Mouse (Mus musculus): ENCODE data around the gene Plekhn1. TPM values are rescaled to one million over a fixed set of nuclear protein-coding genes. Genes with fewer than 3 reads are reported as not detected.

Plekhn1 gene
- polyA plus RNA-seq, 1 experiment, result 7.5 TPM

- no peaks in the 10 kb centered on the region for H3K79me3 ChIP-seq (ENCODE audit: low read depth)
- no peak overlapping the region for H3K4me3 ChIP-seq (ENCODE audit: insufficient read depth, poor library complexity, severe bottlenecking)
- no peak overlapping the region for H3ac ChIP-seq (ENCODE audit: control insufficient read depth, insufficient read length, low read depth)
- H3K36me3 ChIP-seq (ENCODE audit: control insufficient read depth, insufficient read depth), result peaks cover 19% of the 10 kb centered on the region
- TF ChIP-seq MYOD1 (IDR thresholded peaks at IDR 0.05; ENCODE audit: control insufficient read depth, insufficient read length, low read depth) (no peak), MAX (IDR thresholded peaks at IDR 0.05) (no peak), CEBPB (IDR thresholded peaks at IDR 0.05; ENCODE audit: low read depth) (no peak), USF1 (IDR thresholded peaks at IDR 0.05; ENCODE audit: low read depth) (no peak), FOSL1 (IDR thresholded peaks at IDR 0.05; ENCODE audit: insufficient read depth, low read length, poor library complexity, severe bottlenecking) (no peak), CTCF (IDR thresholded peaks at IDR 0.05; ENCODE audit: control insufficient read depth, insufficient read depth, insufficient read length) (no peak), MYOG (IDR thresholded peaks at IDR 0.05; ENCODE audit: control insufficient read depth, extremely low read depth, insufficient read length) (no peak)
- H3K27me3 ChIP-seq (ENCODE audit: control insufficient read depth, insufficient read depth, insufficient read length), result no peaks in the 10 kb centered on the region
- H3K79me2 ChIP-seq (ENCODE audit: control insufficient read depth, insufficient read depth), result no peaks in the 10 kb centered on the region
Observed at GRCm38 (mm10) chr4:156252140-156252539, 17.5 kb upstream of the Plekhn1 start.

DNA sequence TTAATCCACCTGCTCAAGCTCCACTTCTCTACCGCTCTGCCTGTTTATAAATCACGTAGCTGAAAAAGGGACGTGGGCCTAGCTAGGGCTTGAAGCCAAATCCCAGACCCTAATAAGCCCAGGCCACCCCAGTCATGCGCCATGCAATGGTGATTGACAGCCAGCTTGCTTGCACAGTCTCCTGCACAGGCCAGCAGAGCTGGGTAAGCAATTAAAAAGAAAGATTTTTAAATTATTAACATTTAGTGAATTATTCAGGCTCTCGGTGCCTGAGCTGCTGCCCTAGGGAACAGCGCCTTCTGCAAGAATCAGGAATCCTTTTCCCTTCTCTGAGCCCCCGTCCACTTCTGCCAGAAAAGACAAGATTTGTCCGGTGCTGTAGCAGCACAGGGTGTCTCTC lies 16.4 kb upstream of the Plekhn1 start:
- H3K27me3 ChIP-seq (ENCODE audit: control insufficient read depth, insufficient read depth, insufficient read length), result no peaks in the 10 kb centered on the region
- peaks cover 28% of the 10 kb centered on the region for H3K36me3 ChIP-seq (ENCODE audit: control insufficient read depth, insufficient read depth)
- no peak overlapping the region for H3ac ChIP-seq (ENCODE audit: control insufficient read depth, insufficient read length, low read depth)
- H3K79me3 ChIP-seq (ENCODE audit: low read depth), result no peaks in the 10 kb centered on the region
- no peaks in the 10 kb centered on the region for H3K79me2 ChIP-seq (ENCODE audit: control insufficient read depth, insufficient read depth)
- TF ChIP-seq MAX (IDR thresholded peaks at IDR 0.05) (no peak), MYOD1 (IDR thresholded peaks at IDR 0.05; ENCODE audit: control insufficient read depth, insufficient read length, low read depth) (no peak)
- no peak overlapping the region for H3K4me3 ChIP-seq (ENCODE audit: insufficient read depth, poor library complexity, severe bottlenecking)

GRCm38 (mm10) chr4:156249567-156249966 lies 14.9 kb upstream of the Plekhn1 start:
- Histone ChIP-seq H3K79me3 (ENCODE audit: low read depth) (no peaks in the 10 kb centered on the region), H3K27me3 (ENCODE audit: control insufficient read depth, insufficient read depth, insufficient read length) (no peaks in the 10 kb centered on the region), H3K79me2 (ENCODE audit: control insufficient read depth, insufficient read depth) (peaks cover under 1% of the 10 kb centered on the region), H3ac (ENCODE audit: control insufficient read depth, insufficient read length, low read depth) (no peak overlapping the region), H3K36me3 (ENCODE audit: control insufficient read depth, insufficient read depth) (peaks cover 42% of the 10 kb centered on the region), H3K4me3 (ENCODE audit: insufficient read depth, poor library complexity, severe bottlenecking) (no peak overlapping the region)
- TF ChIP-seq MAX (IDR thresholded peaks at IDR 0.05) (no peak), CEBPB (IDR thresholded peaks at IDR 0.05; ENCODE audit: low read depth) (no peak), USF1 (IDR thresholded peaks at IDR 0.05; ENCODE audit: low read depth) (no peak), MYOG (IDR thresholded peaks at IDR 0.05; ENCODE audit: control insufficient read depth, extremely low read depth, insufficient read length) (no peak), CTCF (IDR thresholded peaks at IDR 0.05; ENCODE audit: control insufficient read depth, insufficient read depth, insufficient read length) (no peak), MYOD1 (IDR thresholded peaks at IDR 0.05; ENCODE audit: control insufficient read depth, insufficient read length, low read depth) (no peak), FOSL1 (IDR thresholded peaks at IDR 0.05; ENCODE audit: insufficient read depth, low read length, poor library complexity, severe bottlenecking) (no peak)

- H3K36me3 ChIP-seq (ENCODE audit: control insufficient read depth, insufficient read depth), result peaks cover 53% of the 10 kb centered on the region
- H3K27me3 ChIP-seq (ENCODE audit: control insufficient read depth, insufficient read depth, insufficient read length), result no peaks in the 10 kb centered on the region
- TF ChIP-seq CTCF (IDR thresholded peaks at IDR 0.05; ENCODE audit: control insufficient read depth, insufficient read depth, insufficient read length), result no peak
- no peak for TF ChIP-seq CEBPB (IDR thresholded peaks at IDR 0.05; ENCODE audit: low read depth)
- no peak for TF ChIP-seq MYOG (IDR thresholded peaks at IDR 0.05; ENCODE audit: control insufficient read depth, extremely low read depth, insufficient read length)
- no peak for TF ChIP-seq USF1 (IDR thresholded peaks at IDR 0.05; ENCODE audit: low read depth)
- TF ChIP-seq MAX (IDR thresholded peaks at IDR 0.05), result no peak
- TF ChIP-seq FOSL1 (IDR thresholded peaks at IDR 0.05; ENCODE audit: insufficient read depth, low read length, poor library complexity, severe bottlenecking), result no peak
- TF ChIP-seq MYOD1 (IDR thresholded peaks at IDR 0.05; ENCODE audit: control insufficient read depth, insufficient read length, low read depth), result no peak
- H3K4me3 ChIP-seq (ENCODE audit: insufficient read depth, poor library complexity, severe bottlenecking), result peak overlapping the region; percentile 87
- H3ac ChIP-seq (ENCODE audit: control insufficient read depth, insufficient read length, low read depth), result peak overlapping the region; percentile 37
- peaks cover 28% of the 10 kb centered on the region for H3K79me3 ChIP-seq (ENCODE audit: low read depth)
- peaks cover 66% of the 10 kb centered on the region for H3K79me2 ChIP-seq (ENCODE audit: control insufficient read depth, insufficient read depth)
Observed at GRCm38 (mm10) chr4:156236651-156237447, 2.2 kb upstream of the Plekhn1 start.

GRCm38 (mm10) chr4:156235808-156236533 lies 1.3 kb upstream of the Plekhn1 start, which contains the start of gene Noc2l:
TSS of gene Noc2l (plus strand) at chr4:156236010.
- peaks cover 28% of the 10 kb centered on the region for H3K79me3 ChIP-seq (ENCODE audit: low read depth)
- peaks cover 51% of the 10 kb centered on the region for H3K36me3 ChIP-seq (ENCODE audit: control insufficient read depth, insufficient read depth)
- H3ac ChIP-seq (ENCODE audit: control insufficient read depth, insufficient read length, low read depth), result peak within 1 kb of the TSS; percentile 98
- peaks cover 60% of the 10 kb centered on the region for H3K79me2 ChIP-seq (ENCODE audit: control insufficient read depth, insufficient read depth)
- TF ChIP-seq USF1 (IDR thresholded peaks at IDR 0.05; ENCODE audit: low read depth), result no peak
- TF ChIP-seq MAX (IDR thresholded peaks at IDR 0.05), result peak; percentile 93
- no peaks in the 10 kb centered on the region for H3K27me3 ChIP-seq (ENCODE audit: control insufficient read depth, insufficient read depth, insufficient read length)
- H3K4me3 ChIP-seq (ENCODE audit: insufficient read depth, poor library complexity, severe bottlenecking), result peak within 1 kb of the TSS; percentile 87

All from C2C12 (cell line).